Mouse (Mus musculus) frontal cortex, adult 2 months (tissue): ENCODE measurements around the gene E330017A01Rik. TPM values are rescaled to one million over a fixed set of nuclear protein-coding genes. Genes with fewer than 3 reads are reported as not detected.

Source experiments
- DNase-seq, 2 experiments: peaks; one replicate each; pipeline ENCODE4 v3.0.0; 2022; ENCODE audit warnings: low spot score in 1 of 2; ENCODE audit errors: extremely low spot score in 1 of 2
- polyA plus RNA-seq: library from polyadenylated mRNA; depleted of rRNA; stranded (reverse); fragments of >200 nt; gene quantifications from 2 replicates; pipeline ENCODE4 v1.2.3, GENCODE M21; 2012; rRNA removed

Gene E330017A01Rik
- polyA plus RNA-seq, 1 experiment, result not detected

GRCm38 (mm10) chr16:58603831-58604230, 34.7 kb downstream of the E330017A01Rik start:
- no peak for DNase-seq

GRCm38 (mm10) chr16:58600846-58601245, 37.7 kb downstream of the E330017A01Rik start:
- no peak for DNase-seq

- DNase-seq, result no peak
Observed at GRCm38 (mm10) chr16:58591299-58591698, 47.2 kb downstream of the E330017A01Rik start.

- DNase-seq, result no peak
Observed at GRCm38 (mm10) chr16:58589444-58589843, 49.1 kb downstream of the E330017A01Rik start.

Other genes starting within 250 kb of the E330017A01Rik start
- gene Dcbld2, start 230.3 kb downstream of the E330017A01Rik start, polyA plus RNA-seq, result 16.7 and 17.6 TPM in 2 replicates
- 14.4 and 18.8 TPM in 2 replicates for gene St3gal6, start 114.5 kb downstream of the E330017A01Rik start, polyA plus RNA-seq
- not detected in 2 replicates for gene Gm813, start 21.8 kb downstream of the E330017A01Rik start, polyA plus RNA-seq
- gene Cpox, start 31.6 kb upstream of the E330017A01Rik start, polyA plus RNA-seq, result 26.8 and 27.6 TPM in 2 replicates
- 0.04 TPM in 1 of 2 replicates, not detected in the other for gene Gpr15, start 80.3 kb upstream of the E330017A01Rik start, polyA plus RNA-seq
- 119 and 121 TPM in 2 replicates for gene Cldnd1, start 89.2 kb upstream of the E330017A01Rik start, polyA plus RNA-seq
- gene Olfr172, start 124.4 kb upstream of the E330017A01Rik start, polyA plus RNA-seq, result not detected in 2 replicates
- not detected in 2 replicates for gene Olfr173, start 161.5 kb upstream of the E330017A01Rik start, polyA plus RNA-seq
- not detected in 2 replicates for gene Olfr175-ps1, start 188.0 kb upstream of the E330017A01Rik start, polyA plus RNA-seq
- gene Olfr177, start 236.0 kb upstream of the E330017A01Rik start, polyA plus RNA-seq, result not detected in 2 replicates